Comparison of ENCODE assay signal across 8 mouse cellular contexts in genomic region chr1:159524051-159524549, GRCm38 (mm10). TPM values are rescaled to one million over a fixed set of nuclear protein-coding genes. Genes with fewer than 3 reads are reported as not detected.
DNase-seq lines count a peak whose midpoint lies in the region; ATAC-seq and TF ChIP-seq lines count a peak whose summit lies in the region.

No protein-coding gene starts in this region.

- H3K27me3 ChIP-seq in MEL (ENCODE audit: control insufficient read depth in 1 of 2, insufficient read depth in 2 of 2, low read length in 2 of 2) = no peaks in the 10 kb centered on the region
- H3K27me3 ChIP-seq in embryonic facial prominence, embryonic 15.5 days = peaks cover 11% of the 10 kb centered on the region; the same call in 1 of the 2 replicates

- H3K27ac ChIP-seq in MEL (ENCODE audit: control insufficient read depth, low read depth, low read length) = no peak overlapping the region
- H3K27ac ChIP-seq in embryonic facial prominence, embryonic 15.5 days (replicated peaks) = no peak overlapping the region

- TF ChIP-seq EP300 in MEL (IDR thresholded peaks at IDR 0.05; ENCODE audit: low read depth in 1 of 2, low read length in 2 of 2) = no peak

- no peaks in the 10 kb centered on the region for H3K9me3 ChIP-seq in MEL (replicated peaks; ENCODE audit: insufficient read depth, low read length)
- H3K9me3 ChIP-seq in embryonic facial prominence, embryonic 15.5 days (replicated peaks) = no peaks in the 10 kb centered on the region

- DNase-seq in MEL (ENCODE audit: low read depth, low spot score) = peak; percentile 65
- peak; percentile 92 for DNase-seq in brain, embryonic 14.5 days (ENCODE audit: low read depth)
- peak; percentile 85 for DNase-seq in heart, postnatal 4 days
- peak; percentile 73 to 77 for DNase-seq in layer of hippocampus, postnatal 10 days (ENCODE audit: low spot score in 2 of 2)
- DNase-seq in lung, postnatal 14 days = peak; percentile 76
- DNase-seq in retina, postnatal 7 days (ENCODE audit: low read depth, low spot score) = peak; percentile 32

- H3K79me2 ChIP-seq in MEL (ENCODE audit: control insufficient read depth, insufficient read depth, low read length, poor library complexity) = no peaks in the 10 kb centered on the region

- no peaks in the 10 kb centered on the region for H3K36me3 ChIP-seq in MEL (ENCODE audit: control insufficient read depth in 1 of 2, insufficient read depth in 2 of 2, low read length in 2 of 2)
- H3K36me3 ChIP-seq in embryonic facial prominence, embryonic 15.5 days = no peaks in the 10 kb centered on the region

- H3K4me1 ChIP-seq in MEL (ENCODE audit: control insufficient read depth in 1 of 2, insufficient read depth in 2 of 2, low read length in 2 of 2) = no peaks in the 10 kb centered on the region
- peaks cover 4% of the 10 kb centered on the region; the same call in 1 of the 2 replicates for H3K4me1 ChIP-seq in embryonic facial prominence, embryonic 15.5 days

- TF ChIP-seq CTCF in MEL (IDR thresholded peaks at IDR 0.05 in 2 of 3, conservative IDR thresholded peaks at IDR 0.05 in 1 of 3; ENCODE audit: control insufficient read depth in 1 of 3, insufficient read depth in 1 of 3, low read depth in 2 of 3, low read length in 3 of 3, poor library complexity in 1 of 3, severe bottlenecking in 1 of 3) = no peak
- no peak for TF ChIP-seq CTCF in brain, embryonic 14.5 days (IDR thresholded peaks at IDR 0.05; ENCODE audit: borderline replicate concordance, extremely low read depth, insufficient read depth, insufficient read length)

- WGBS in embryonic facial prominence, embryonic 15.5 days = under 1% methylated on average over 18 of the region's 18 CpGs

- no peak for ATAC-seq in embryonic facial prominence, embryonic 15.5 days (ENCODE audit: insufficient number of reproducible peaks, low FRiP score, low TSS enrichment, low read depth)
- ATAC-seq in inflammation-experienced regulatory T-cells, adult 6 months = no peak

- H3K4me2 ChIP-seq in embryonic facial prominence, embryonic 15.5 days (replicated peaks) = peak overlapping the region; percentile 11

- TF ChIP-seq POLR2A in MEL (IDR thresholded peaks at IDR 0.05; ENCODE audit: control insufficient read depth in 1 of 2, insufficient read depth in 1 of 2, low read depth in 1 of 2, low read length in 2 of 2, poor library complexity in 1 of 2) = no peak
- TF ChIP-seq POLR2A in brain, embryonic 14.5 days (IDR thresholded peaks at IDR 0.05; ENCODE audit: borderline replicate concordance, extremely low read depth, insufficient read depth, insufficient read length, poor library complexity, severe bottlenecking) = no peak

- no peak overlapping the region for H3K9ac ChIP-seq in MEL (ENCODE audit: control insufficient read depth, low read depth, low read length, poor library complexity, severe bottlenecking)
- H3K9ac ChIP-seq in embryonic facial prominence, embryonic 15.5 days = no peak overlapping the region

- no peak overlapping the region for H3K4me3 ChIP-seq in MEL (ENCODE audit: control insufficient read depth in 1 of 2, insufficient read depth in 1 of 2, low read depth in 2 of 2, low read length in 2 of 2)
- H3K4me3 ChIP-seq in embryonic facial prominence, embryonic 15.5 days (replicated peaks) = no peak overlapping the region

- no peak for TF ChIP-seq RAD21 in MEL (IDR thresholded peaks at IDR 0.05; ENCODE audit: low read depth, low read length)

TF ChIP-seq in MEL, 35 proteins besides CTCF, POLR2A, EP300 and RAD21:
- no peak for TF ChIP-seq SIN3A (IDR thresholded peaks at IDR 0.05; ENCODE audit: low read length)
- no peak for TF ChIP-seq BHLHE40 (IDR thresholded peaks at IDR 0.05; ENCODE audit: borderline replicate concordance, low read depth, low read length)
- no peak for TF ChIP-seq JUND (IDR thresholded peaks at IDR 0.05; ENCODE audit: low read depth, low read length)
- TF ChIP-seq MXI1 (IDR thresholded peaks at IDR 0.05; ENCODE audit: low read depth, low read length) = no peak
- no peak for TF ChIP-seq MAFK (IDR thresholded peaks at IDR 0.05; ENCODE audit: borderline replicate concordance, low read depth, low read length)
- no peak for TF ChIP-seq ZMIZ1 (IDR thresholded peaks at IDR 0.05; ENCODE audit: low read depth, low read length)
- TF ChIP-seq TBP (IDR thresholded peaks at IDR 0.05; ENCODE audit: low read depth, low read length) = no peak

RNA-seq across cellular contexts. Expression of gene Tnr, which starts 0.5 kb away (rescaled TPM):
- total RNA-seq in MEL (2012; rRNA removed) = not detected in 2 replicates
- polyA plus RNA-seq in MEL (2012; ENCODE audit: insufficient read depth in 1 of 2, insufficient read length in 2 of 2, low read depth in 1 of 2, low replicate concordance in 2 of 2, missing spikeins in 1 of 2) = under 1 TPM in 1 of 2 experiments, not detected in 1; 0.01 TPM
- 3.9 and 6.9 TPM in 2 replicates for polyA plus RNA-seq in brain, embryonic 14.5 days (2012; rRNA removed)
- 0.11 and 0.23 TPM in 2 replicates for polyA plus RNA-seq in embryonic facial prominence, embryonic 15.5 days (2015; fragmentation: Nextera tagmentation; extraction: Ambion mirVana)
- total RNA-seq in heart, postnatal 4 days (2021) = under 1 TPM; 0.17 to 0.50 TPM
- total RNA-seq in layer of hippocampus, postnatal 10 days (2021) = 100 to 1,000 TPM; 104 to 113 TPM
- under 1 TPM in 1 of 3 experiments, not detected in 2; 0.05 TPM for polyA plus RNA-seq in inflammation-experienced regulatory T-cells, adult 6 months (2017; shearing (Covaris generic))

Comparison
In these comparisons a context has a peak if more than half of its experiments do, and no peak if none do; other contexts are left out.
1. DNase-seq: peak in every context shown above with its lines; median percentile 92 in brain, embryonic 14.5 days; 85 in heart, postnatal 4 days; 76 in lung, postnatal 14 days; 75 in layer of hippocampus, postnatal 10 days; 65 in MEL; 32 in retina, postnatal 7 days.